Mouse (Mus musculus) cerebellum, adult 9-10 months (tissue): ENCODE measurements at regions not wholly inside any gene's neighbourhood (a gene's known extent, or its start where the extent isn't known, plus 50 kb on each side); places are given as distances from the start of the nearest gene placed in this dataset.

Experiments used
- DNase-seq: peaks from one replicate; pipeline ENCODE4 v3.0.0; 2022

DNA sequence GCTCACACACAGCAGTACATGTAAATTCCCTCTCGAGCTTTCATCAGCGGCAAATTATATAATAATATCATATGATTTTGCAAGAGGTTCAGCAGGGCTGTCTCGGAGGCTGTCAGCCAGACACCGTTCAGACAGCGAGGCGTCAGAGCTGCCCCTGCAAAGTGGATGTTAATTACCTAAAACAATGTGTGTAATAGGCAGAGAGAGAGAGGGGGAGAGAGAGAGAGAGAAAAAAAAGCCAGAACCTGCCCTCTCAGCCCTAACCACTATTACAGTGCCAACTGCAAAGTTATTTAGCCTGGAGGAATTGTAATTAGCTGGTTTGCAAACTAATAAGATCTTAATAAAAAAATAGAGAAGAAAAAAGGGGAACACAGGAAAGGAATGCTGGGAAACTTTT is 225.1 kb upstream of the Msx2 start:
- no peak for DNase-seq

DNA sequence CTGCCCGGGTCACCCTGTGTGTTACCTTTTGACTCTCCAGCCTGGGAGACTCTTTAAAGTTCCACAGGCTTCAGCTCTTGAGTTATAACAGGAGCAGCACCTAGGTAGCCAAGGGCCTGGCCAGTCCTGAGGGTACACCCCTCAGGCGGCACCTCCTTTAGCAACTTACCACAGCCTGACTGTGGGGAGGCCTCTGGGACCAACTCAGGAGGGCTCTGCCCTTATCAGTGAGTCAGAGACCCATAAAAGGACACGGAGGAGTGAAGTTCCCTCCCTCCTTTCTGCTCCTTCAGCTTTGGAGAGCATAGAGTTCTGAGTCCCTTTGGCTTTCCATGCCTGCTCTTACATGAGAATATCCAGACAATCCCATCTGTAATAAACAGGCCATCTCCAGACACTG is 222.5 kb upstream of the Msx2 start:
- no peak for DNase-seq

DNA sequence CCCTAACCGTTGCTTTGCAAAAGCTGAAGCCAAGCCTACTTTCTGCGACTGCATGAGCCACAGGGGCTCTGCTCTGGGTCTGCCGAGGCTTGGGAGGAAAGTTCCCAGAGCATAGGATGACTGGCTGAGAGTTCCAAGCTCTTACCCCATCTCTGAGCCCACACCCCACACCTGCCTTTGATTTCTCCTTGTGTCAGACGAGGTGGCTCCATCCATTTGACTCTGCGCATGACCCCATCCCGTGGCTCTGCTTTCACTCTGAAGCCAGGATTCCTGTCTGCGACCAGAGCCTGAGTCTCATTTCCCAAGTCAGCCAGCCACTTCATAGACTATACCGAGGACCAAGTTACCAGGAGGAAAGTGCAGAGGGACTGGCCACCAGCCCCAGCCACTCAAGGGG is 216.1 kb upstream of the Msx2 start:
- DNase-seq = no peak

DNA sequence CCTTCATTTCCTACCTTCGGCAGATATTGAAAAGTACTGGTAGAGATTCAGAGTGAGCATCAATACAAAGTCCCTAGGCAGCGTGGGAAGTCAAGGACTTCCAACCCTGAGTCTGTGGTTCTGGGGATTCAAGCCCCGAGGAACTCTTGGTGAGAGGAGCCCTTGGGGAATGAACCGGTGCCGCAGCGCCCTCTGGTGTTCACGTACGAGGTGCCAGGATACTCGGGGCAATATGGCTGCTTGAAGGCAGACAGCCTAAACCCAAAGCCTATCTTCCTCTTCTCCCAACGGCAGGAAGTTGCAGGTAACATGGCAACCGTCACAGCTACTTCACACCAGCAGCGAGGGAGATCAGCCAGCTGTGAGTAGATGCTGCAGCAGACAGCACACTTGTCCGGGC is 215.6 kb upstream of the Msx2 start:
- peak; percentile 37 for DNase-seq

DNA sequence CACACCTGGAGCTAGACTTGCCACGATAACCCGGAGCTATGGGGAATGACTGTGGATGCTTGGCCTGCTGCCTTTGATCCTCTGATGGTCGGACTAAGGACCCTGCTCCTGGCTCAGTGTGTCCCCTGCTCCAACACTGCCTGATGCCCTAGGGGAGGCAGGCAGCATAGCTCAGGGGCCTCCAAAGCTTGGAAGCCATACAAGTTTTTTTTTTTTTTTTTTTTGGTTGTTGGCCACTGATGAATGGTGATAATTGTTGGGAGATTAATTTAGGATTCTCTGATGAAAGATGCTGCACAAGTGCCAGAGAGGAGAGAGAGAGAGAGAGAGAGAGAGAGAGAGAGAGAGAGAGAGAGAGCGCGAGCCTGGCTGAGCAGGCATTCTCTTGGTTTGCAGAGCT is 211.6 kb upstream of the Msx2 start:
- DNase-seq = no peak

DNA sequence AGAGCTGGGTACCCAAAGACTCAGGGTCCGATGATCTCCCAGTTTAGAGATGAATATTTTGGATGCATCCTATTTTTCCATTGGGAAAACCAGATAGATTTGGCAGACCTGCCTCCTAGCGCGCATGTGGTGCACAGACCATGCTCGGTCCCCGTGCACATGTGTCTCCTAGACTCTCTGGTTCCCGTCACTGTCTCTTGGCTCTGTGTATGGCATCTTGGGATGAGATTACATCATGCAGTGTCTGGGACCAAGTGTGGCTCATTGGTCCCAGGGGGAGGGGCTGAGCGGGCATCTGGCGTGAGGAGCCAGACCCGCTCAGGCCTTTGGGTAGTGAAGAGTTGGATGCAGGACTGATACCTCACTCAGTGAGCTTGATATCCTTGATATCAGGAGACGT is 204.3 kb upstream of the Msx2 start:
- no peak for DNase-seq

DNA sequence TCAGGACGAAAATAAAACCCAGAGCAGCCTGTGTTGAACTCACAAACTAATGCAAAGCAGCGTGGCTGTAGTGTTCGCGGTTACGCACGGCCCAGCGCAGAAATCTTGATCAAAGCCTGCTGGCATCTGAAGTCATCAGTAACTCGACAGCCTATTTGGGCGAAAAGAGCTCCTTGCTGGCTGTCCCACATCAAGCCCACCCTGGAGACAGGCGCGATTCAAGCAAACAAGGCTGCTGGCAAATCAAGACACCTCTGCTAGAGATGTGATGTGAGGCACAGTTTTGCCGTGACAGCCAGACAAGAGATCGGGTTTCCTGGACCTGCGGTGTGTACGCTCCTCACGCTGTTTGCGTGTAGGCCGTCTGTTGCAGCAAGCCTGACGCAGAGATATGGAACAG is 197.5 kb upstream of the Msx2 start:
- DNase-seq = no peak

DNA sequence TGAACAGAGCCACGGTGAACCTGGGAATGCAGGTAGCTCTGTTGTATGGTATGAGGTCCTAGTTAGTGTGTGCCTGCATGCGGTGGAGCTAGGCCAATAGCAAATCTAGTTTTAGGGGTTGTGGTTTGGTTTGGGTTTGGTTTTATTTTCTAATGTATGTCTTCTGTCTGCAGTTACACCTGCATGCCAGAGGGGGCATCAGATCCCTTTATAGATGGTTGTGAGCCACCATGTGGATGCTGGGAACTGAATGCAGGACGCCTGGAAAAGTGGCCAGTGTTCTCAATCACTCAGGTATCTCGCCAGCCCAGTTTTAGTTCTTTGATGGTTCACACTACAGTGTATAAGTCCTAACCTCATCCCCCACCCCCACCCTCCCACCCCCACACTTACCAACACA is 194.6 kb upstream of the Msx2 start:
- no peak for DNase-seq

DNA sequence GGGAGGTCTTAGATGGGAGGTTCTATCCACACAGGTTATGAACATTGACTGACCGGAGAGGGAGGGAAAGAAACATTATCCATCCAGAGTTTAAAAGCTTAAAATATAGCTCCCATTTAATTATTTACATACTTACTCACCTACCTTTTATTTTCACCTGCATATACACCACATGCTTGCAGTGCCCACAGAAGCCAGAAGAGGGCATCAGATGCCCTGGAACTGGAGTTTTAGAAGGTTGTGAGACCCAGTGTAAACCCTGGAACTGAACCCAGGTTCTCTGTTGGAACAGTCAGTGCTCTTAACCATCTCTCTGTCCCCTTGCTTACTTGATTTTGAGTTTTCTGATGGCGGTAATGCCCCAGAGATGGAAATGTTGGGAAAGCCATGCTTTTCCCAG is 192.7 kb upstream of the Msx2 start:
- no peak for DNase-seq

DNA sequence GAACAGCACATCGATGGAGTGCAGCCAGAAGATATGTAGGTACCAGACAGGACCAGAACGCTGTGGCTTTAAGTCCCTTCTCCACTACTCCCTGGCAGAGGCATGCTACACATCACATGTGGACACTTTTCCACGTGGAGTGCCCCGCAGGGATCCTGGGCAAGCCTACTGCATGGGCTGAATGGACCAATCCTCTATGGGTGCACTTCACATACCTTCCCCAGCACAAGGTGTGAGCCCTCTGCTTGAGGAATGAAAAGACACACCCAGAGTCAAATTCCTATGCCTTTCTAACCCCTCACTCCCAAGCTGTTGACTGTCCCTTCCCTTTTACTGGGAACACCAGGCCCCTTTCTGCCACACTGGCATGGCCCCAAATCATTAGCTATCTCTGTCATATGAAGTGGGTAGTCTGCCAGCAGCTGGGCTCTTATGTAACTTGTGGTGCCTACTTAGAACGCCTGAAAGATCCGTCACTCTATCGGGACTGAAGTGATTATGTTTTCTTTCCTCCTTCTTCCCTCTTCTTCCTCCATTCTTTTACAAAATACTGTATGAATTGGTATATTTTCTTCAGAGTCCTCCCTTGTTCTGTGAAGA is 191.9 kb upstream of the Msx2 start:
- no peak for DNase-seq

DNA sequence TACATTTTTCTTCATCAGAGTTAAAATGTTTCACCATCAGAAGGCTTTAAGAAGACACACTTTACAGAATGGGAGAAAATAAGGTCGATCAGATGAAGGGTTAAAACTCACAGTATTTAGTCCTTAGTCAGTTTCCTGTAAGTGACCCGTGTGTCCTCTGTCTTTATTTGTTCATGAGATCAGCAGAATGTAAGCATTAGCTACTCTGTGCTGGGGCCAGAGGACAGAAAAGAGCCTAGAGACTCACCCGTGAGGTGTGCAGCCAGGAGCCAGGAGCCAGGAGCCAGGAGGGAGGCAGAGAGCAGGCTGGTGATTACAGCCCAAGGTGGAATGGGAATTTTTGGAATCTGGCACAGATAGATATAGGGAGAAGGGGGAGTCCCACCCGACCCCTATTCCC is 180.0 kb upstream of the Msx2 start:
- DNase-seq = no peak

DNA sequence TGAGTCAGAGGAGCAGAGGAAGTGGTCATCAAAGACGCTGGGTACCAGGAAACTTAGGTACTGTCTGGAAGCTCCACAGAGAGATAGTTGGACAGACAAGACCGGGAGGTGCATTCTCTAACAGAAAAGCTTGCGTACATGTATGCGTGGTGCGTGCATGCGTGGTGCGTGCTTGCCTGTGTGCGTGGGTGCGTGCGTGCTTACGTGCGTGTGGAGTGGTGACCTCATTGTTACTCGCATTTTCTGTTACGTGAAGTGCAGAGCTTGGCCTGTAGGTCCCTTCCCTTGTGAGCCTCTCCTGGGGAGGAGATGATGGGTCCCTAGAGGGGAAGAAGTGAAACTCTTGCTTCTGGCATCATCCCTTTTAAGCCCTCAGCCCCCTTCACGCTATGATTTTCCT is 175.5 kb upstream of the Msx2 start:
- no peak for DNase-seq

DNA sequence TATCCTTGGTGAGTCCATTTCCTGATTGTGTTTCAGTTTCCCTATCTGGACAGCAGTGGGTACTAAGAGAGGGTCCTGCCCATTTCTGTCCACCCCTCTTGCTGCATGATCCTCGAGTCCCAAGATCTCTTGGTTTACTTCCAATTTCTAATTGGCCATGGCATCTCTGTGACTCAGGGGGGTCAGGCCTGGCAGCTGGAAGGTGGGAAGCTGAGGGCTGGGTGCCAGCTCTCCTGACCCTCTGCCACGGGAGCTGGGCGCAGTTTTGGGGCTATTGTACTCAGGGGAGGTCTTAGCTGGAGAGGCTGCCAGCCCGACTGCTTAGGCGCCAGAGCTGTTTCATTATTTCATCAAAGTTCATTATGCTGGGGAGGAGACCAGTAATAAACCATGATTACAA is 169.7 kb upstream of the Msx2 start:
- no peak for DNase-seq

DNA sequence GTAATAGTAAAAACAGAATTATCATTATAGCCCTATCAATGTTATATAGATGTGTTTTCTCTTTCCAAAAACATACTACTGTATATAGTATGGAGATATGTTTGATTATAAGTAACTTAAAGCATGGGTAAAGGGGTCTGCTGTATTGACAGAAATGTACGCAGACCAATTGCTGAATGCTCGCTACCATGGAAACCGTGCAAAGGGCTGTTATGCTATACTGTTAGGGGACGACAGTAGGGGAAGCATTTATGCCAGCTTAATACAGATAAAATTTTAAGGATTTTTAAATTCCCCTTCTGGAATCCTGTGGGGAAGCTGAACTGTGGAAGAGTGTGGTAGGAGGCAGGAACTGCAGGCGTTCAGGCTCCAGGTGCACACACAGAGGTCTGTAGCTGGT is 166.7 kb upstream of the Msx2 start:
- no peak for DNase-seq

DNA sequence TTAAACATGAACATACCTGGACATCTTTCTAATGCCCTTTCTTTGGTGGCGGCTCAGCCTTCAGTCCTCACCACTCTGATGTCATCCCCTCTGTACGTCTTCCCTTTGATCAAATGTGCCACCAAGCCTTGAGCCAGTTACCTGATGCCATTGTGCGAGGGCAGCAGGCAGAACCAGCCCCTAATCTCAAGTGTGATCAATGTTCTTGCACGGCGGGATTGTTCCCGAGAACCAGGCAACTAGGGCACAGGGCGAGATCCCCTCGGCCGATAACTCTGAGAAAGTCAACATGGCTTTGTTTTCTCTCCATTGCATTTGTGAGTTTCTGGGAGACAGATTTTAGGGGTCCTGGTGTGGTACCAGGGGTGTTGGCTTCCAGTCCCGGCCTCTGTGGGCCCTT is 166.2 kb upstream of the Msx2 start:
- DNase-seq = no peak

DNA sequence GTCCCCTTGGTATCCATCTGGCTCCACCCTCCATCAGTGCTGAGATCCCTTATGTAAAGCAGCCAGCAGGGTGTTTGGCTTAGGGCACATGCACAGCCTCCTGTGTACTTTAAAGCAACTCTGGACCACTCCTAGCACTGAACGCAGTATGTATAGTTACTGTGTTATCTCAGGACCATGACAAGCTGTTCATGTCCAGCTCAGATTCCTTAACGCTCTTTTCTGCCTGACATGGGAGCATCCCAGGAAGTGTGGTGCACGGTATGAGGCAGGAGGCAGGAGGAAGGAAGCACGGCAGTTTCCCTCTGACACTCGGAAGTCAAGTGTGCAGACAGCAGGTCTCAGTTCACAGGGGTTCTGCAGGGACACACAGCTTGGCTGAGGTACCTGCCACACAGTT is 163.1 kb upstream of the Msx2 start:
- DNase-seq = no peak

DNA sequence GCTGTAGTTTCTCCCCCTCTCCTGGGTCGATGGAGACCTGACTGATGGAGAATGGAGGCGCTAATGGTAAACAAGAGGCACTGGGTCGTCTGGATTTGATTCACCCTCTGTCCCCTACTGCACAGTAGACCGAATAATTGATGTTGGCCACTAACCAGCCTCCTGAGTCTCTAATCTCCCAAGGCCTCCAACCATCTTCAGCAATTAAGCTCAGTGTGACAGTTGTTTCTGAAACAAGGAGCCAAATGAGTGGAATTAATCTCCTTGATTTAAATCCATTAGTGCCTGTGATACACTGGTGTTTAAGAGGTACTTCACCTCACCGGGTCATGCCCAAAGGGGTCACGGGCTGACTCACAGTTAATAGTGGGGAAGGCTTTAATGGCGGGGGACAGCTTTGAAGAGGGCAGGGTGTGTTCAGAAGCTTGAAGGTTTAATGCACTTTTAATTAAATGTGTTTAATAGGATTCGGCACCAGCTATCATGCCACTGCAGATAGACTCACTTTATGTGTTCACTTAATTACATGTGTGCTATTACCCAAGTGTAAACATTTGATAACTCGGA is 161.8 kb upstream of the Msx2 start:
- DNase-seq = no peak

DNA sequence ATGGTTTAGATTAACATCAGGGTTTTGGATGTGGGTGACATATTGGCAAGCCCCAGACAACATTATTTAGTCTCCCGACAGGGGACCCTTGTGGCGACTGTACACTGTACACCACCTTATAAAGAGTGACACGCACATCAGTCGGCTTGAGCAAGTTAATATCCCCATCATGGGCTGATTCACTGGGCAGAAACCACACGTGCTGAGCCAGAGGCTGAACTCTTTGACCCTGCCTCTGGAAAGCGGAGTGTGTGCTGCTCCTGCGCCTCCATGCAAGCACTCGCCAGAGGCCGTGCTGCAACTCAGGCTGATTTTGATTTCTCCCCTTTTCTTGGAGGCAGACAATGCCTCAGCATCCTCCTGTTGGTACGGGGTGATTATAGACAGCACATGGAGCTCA is 125.2 kb upstream of the Msx2 start:
- no peak for DNase-seq

DNA sequence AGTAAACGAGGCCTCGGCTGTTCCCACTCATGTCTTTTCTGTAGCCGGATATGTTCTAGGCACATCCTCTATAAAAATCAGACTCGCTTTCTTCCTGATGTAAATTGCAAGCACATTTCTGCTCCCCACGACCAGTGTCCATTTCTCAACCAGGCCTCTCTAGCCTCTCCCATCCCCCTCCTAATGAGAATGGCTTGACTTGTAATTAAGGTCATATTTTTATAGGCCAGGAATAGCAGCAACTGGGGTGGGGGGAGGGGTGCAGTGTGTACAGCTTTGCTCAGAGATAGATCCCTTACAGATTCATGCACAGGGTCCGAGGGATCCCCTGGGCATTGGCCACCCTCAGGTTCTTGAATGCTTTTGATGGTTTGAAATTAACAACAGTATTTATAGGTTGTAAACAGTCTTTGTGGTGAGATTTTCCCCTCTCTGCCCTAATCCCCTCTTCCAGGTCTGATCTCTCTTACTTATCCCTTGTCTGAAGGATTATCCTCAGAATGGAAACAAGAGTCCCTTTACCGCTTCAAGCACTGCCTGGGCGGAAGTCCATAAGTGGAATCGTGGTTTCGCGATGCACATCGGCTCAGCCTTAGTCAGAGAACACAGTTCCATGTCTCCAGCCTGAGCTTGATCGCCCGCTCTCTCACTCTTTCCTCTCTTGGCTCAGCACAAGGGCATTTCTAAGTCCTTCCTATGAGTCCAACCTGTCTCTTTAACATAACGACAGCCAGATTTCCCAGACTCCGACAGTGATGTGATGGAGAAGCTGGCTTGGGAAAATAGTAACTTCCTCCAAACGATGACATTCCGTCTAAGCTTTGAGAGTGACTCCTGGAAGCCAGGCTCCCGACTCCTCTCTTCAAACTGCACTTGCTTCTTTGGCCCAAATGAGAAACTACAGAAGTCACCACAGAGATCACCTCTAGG is 124.3 kb upstream of the Msx2 start:
- no peak for DNase-seq

DNA sequence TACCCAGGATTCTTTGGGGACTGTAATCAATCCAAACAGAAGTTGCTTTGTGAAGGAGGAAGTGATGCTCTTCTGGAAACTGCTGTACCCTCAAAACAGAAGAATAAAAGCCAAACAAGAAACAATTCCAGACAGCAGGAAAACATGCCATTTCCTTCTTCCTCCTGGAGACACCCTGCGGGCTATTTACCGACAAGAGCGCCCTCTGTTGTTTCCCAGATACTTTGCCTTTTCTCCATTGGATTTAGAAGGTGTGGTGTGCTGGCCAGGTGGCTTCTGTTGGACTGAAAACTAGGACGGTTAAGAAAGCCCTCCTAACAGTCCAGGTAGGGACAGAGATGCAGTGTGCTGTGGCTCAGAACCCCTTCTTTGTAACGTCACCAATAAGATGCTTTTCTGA is 119.9 kb upstream of the Msx2 start:
- no peak for DNase-seq

DNA sequence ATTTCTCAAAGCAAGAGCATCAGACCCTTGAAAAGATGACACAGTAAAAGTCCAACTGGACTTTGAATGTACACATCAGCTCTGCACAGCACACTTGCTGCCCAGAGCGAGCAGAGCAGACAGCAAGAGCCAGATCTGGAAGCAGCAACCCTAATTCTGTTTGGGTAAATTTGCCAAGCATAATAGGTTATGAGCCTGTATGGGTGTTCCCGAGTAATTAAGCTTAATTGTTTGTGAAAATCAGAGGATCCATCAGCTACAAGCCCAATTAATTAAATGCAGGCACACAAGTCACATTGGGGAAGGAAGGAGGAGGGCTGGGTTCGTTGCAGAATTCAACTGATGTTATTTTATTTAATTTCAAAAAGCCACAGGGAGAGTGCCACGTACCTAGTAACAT is 113.9 kb upstream of the Msx2 start:
- no peak for DNase-seq

DNA sequence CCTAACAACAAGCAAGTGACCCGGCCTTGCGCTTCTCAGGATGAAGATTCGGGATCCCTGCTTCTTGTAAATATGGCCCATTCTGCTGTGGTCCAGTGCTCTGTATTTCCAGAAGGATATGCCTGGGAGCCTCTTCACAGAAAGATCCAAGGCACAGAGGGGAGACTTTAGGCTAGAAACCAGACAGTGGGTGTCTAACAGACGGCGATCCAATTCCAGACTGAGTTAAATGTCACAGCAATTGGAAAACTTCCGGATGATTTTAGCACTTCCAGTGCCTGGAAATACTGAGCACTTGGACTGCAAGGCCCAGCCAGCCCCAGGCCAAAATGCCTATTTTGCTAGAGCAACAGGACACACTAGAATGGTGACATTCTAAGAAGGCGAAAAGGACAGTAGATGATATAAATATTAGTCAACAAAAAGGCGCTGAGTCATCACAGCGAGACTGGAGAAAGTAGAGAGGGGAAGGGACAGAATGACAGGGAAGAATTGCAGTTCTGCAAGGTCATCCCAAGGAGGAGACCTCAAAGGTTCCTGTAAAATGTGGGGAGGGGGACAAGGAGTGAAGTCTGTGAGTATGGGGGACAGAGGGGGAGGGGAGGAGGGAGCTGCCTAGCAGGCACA is 111.7 kb upstream of the Msx2 start:
- no peak for DNase-seq

DNA sequence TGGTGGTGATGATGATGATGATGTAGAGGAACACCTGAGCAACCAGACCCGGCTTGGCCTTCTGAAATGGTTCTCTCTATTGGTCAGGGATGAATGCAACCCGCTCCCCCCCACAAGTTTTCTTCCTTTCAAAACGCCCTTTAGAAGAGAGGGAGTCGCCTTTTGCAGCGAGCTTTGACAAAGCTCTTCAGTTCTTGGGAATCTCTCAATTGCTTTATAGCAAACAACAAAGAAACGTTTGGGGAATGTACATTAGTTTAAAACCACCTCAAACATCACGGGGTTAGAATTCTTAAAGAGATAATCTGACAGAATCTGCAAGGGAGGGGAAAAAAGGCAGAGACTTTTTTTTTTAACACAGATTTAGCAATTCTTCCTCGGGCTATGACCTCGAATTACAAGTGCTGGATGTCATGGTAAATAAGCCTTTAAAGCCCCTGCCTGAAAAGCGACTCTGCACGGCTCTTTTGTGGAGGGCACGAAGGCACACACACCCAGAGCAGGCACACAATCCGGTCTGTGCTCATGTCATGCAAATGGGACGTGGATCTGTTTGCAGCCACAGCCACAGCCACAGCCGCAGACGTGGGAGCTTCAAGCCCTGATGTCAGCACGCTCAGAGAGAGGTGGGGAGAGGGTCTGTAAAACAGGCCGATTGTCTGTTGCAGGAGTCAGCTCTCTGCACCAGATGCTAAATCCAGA is 81.2 kb upstream of the Msx2 start:
- DNase-seq = no peak
